Mouse (Mus musculus) testis, adult 2 months (tissue): ENCODE results near the gene Ccdc134.

Source experiments
- CTCF ChIP-seq: fragments of 200-500 bp; IDR thresholded peaks from 2 replicates; pipeline ENCODE4 v1.5.1; 2012; ENCODE audit warnings: low read depth, mild to moderate bottlenecking, inconsistent platforms, low read length, moderate library complexity; ENCODE audit not compliant: control insufficient read depth, insufficient read depth, insufficient replicate concordance
- POLR2A ChIP-seq: fragments of 200-500 bp; IDR thresholded peaks from 2 replicates; pipeline ENCODE4 v1.6.1; 2012; ENCODE audit warnings: low read depth, mild to moderate bottlenecking, inconsistent platforms, low read length, moderate library complexity; ENCODE audit not compliant: control insufficient read depth

DNA sequence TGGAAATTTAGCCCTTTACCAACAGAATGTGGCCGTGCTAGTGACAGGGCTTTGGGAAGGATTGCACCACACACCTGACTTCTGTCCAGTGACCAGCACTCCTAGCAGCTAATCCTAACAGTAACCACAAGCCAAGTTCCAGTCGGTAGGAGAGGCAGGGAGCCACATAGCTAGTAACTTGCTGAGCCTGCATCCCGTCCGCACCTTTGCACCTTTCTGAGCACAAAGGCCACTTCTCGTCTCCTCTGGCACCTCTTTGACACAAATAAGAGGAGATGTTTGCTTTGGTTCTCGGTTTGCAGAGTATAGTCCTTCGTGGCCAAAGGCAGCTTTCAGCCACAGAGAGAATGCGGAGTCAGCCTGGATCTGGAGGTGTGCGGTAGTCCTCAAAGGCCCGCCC lies 56.9 kb downstream of the Ccdc134 start:
- TF ChIP-seq POLR2A = no peak
- no peak for TF ChIP-seq CTCF
